Mouse (Mus musculus): ENCODE measurements around the gene Kat2b. TPM values are rescaled to one million over a fixed set of nuclear protein-coding genes. Genes with fewer than 3 reads are reported as not detected.

The Kat2b gene
- polyA plus RNA-seq, 1 experiment from 2014 or later = 9.8 TPM

DNA sequence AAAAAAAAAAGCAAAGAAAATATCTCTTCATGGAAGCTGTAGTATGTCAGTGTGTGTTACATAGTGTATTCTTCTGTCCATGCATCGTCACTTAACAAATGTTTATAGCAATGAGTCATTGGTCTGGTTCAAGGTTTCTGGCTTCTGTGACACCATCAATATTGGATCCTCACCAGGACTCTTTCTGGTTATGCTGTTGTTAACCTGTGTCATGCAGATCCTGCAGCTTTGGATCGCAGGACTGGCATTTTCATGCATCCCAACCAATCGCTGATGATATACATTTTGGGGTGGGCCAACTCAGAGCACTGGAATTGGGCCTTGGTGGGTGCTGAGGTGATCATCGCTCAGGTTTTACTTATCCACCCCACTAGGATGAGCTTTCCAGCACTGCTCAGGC lies 24.1 kb upstream of the Kat2b start:
- TF ChIP-seq CTCF (IDR thresholded peaks at IDR 0.05) (no peak), EP300 (IDR thresholded peaks at IDR 0.05) (no peak)
- Histone ChIP-seq H3K9me3 (ENCODE audit: low read length) (no peaks in the 10 kb centered on the region), H3K4me3 (ENCODE audit: low read depth, low read length) (no peak overlapping the region), H3K4me2 (replicated peaks; ENCODE audit: low read depth, low read length) (no peak overlapping the region), H3K36me3 (ENCODE audit: insufficient read depth, low read length) (no peaks in the 10 kb centered on the region), H3K4me1 (ENCODE audit: insufficient read depth, low read depth, low read length) (no peaks in the 10 kb centered on the region), H3K27ac (ENCODE audit: low read length) (no peak overlapping the region), H3K27me3 (replicated peaks; ENCODE audit: insufficient read depth, low read length) (no peaks in the 10 kb centered on the region), H3K9ac (replicated peaks; ENCODE audit: low read depth) (no peak overlapping the region)
- ATAC-seq (no peak), DNase-seq (ENCODE audit: low spot score) (no peak)
- WGBS = 91% methylated on average over 4 of the region's 4 CpGs

DNA sequence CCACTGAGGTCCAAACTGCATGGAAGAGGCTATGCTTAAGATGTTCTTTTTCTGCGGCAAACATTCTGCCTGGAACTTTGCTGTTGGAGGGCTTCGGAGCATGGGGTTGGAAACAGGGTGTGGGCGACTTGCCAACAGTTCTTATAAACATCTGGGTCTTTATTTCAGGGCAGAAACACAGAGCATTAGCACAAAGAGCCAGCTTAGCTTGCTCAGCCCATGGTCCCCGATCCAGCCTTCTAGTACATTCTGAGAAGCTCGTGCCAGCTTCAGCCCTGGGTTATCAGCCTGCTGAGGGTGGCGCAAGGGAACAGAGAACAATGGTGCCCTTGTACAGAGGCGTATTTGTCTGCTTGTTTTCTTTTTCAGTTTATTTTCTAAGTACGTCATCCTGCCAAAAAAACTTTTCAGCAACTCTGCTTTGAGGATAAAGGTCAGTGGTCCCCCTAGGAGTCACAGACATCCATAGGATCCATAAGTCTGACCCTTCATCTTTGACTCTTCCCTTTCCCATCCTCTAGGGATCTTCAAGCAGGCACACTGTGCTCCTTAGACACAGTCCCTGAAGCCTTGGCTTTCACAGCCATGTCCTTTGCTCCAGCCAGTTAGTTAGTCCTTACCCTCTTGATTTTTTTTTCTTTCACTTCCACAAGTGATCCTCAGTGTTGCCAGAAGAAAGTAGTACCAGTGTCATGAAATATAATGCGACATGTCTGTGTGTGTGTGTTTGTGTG lies 22.9 kb upstream of the Kat2b start:
- H3K27ac ChIP-seq (ENCODE audit: low read length) = peak overlapping the region; percentile 60
- H3K4me1 ChIP-seq (ENCODE audit: insufficient read depth, low read depth, low read length) = no peaks in the 10 kb centered on the region
- no peak overlapping the region for H3K9ac ChIP-seq (replicated peaks; ENCODE audit: low read depth)
- peak overlapping the region; percentile 19; the same call in 1 of the 2 replicates for H3K4me2 ChIP-seq (replicated peaks; ENCODE audit: low read depth, low read length)
- DNase-seq (ENCODE audit: low spot score) = peak; percentile 59
- no peaks in the 10 kb centered on the region for H3K9me3 ChIP-seq (ENCODE audit: low read length)
- TF ChIP-seq CTCF (IDR thresholded peaks at IDR 0.05) (no peak), EP300 (IDR thresholded peaks at IDR 0.05) (peak; percentile 43; the same call in 1 of the 2 replicates)
- no peaks in the 10 kb centered on the region for H3K27me3 ChIP-seq (replicated peaks; ENCODE audit: insufficient read depth, low read length)
- H3K4me3 ChIP-seq (ENCODE audit: low read depth, low read length) = no peak overlapping the region
- no peaks in the 10 kb centered on the region for H3K36me3 ChIP-seq (ENCODE audit: insufficient read depth, low read length)
- 30% methylated on average over 9 of the region's 9 CpGs for WGBS
- peak; percentile 81 for ATAC-seq

DNA sequence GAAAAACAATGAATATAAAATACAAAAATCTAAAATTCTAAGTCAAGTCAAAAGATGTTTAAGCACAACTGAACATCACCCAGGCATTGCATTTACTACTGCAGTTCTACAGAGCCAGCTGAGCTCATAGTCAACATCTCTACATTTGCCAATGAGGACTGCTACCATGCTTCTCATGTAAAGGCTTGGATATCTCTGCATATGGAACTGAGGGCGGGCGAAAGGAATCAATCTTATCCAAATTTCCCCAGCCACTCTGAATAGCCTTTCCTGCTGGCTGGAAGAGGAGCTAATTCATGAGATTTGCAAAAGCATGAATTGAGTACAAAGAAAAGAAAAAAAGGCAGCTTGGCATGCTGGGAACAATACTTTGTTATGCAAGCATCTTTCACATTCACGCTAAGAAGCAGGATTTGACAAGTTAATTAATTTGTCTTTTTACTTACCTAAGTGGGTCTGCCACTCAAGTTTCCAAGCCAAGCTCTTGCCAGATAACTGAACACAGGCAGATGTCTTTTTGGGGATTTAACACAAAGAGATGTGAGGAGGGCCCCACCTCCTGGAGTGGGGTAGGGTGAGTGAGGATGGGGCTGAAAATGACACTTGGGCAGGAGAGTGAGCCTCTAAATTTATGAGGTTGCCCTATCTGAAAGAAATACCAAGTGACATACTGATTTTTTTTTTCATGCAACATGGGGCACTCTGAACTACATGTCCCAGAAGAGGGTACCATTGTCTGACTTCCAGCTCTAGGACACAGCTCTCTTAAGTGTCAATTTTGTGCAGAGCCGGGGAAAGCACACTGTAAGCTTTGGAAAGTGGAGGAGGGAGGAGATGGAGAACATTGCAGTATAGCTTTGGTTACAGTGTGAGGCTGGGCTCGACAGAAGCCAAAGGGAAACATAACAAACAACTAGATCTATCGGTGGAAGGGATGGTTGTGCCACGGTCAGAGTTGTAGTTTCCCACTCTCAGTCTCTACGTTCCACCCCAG lies 15.1 kb upstream of the Kat2b start:
- H3K27me3 ChIP-seq (replicated peaks; ENCODE audit: insufficient read depth, low read length) = no peaks in the 10 kb centered on the region
- H3K4me1 ChIP-seq (ENCODE audit: insufficient read depth, low read depth, low read length) = no peaks in the 10 kb centered on the region
- H3K36me3 ChIP-seq (ENCODE audit: insufficient read depth, low read length) = no peaks in the 10 kb centered on the region
- H3K9me3 ChIP-seq (ENCODE audit: low read length) = no peaks in the 10 kb centered on the region
- H3K4me3 ChIP-seq (ENCODE audit: low read depth, low read length) = no peak overlapping the region
- ATAC-seq (no peak), DNase-seq (ENCODE audit: low spot score) (no peak)
- no peak overlapping the region for H3K27ac ChIP-seq (ENCODE audit: low read length)
- no peak overlapping the region for H3K4me2 ChIP-seq (replicated peaks; ENCODE audit: low read depth, low read length)
- TF ChIP-seq EP300 (IDR thresholded peaks at IDR 0.05) (no peak), CTCF (IDR thresholded peaks at IDR 0.05) (no peak)
- 77% methylated on average over 8 of the region's 8 CpGs for WGBS
- H3K9ac ChIP-seq (replicated peaks; ENCODE audit: low read depth) = no peak overlapping the region

- H3K27me3 ChIP-seq (replicated peaks; ENCODE audit: insufficient read depth, low read length) = no peaks in the 10 kb centered on the region
- H3K27ac ChIP-seq (ENCODE audit: low read length) = no peak overlapping the region
- H3K36me3 ChIP-seq (ENCODE audit: insufficient read depth, low read length) = no peaks in the 10 kb centered on the region
- no peak overlapping the region for H3K4me3 ChIP-seq (ENCODE audit: low read depth, low read length)
- H3K9me3 ChIP-seq (ENCODE audit: low read length) = no peaks in the 10 kb centered on the region
- no peak for DNase-seq (ENCODE audit: low spot score)
- no peak for ATAC-seq
- H3K4me1 ChIP-seq (ENCODE audit: insufficient read depth, low read depth, low read length) = no peaks in the 10 kb centered on the region
- 54% methylated on average over 4 of the region's 4 CpGs for WGBS
- TF ChIP-seq EP300 (IDR thresholded peaks at IDR 0.05) (no peak), CTCF (IDR thresholded peaks at IDR 0.05) (peak; percentile 61)
- no peak overlapping the region for H3K9ac ChIP-seq (replicated peaks; ENCODE audit: low read depth)
- no peak overlapping the region for H3K4me2 ChIP-seq (replicated peaks; ENCODE audit: low read depth, low read length)
These were observed 12.6 kb upstream of the Kat2b start for GRCm38 (mm10) chr17:53554088-53554487.

DNA sequence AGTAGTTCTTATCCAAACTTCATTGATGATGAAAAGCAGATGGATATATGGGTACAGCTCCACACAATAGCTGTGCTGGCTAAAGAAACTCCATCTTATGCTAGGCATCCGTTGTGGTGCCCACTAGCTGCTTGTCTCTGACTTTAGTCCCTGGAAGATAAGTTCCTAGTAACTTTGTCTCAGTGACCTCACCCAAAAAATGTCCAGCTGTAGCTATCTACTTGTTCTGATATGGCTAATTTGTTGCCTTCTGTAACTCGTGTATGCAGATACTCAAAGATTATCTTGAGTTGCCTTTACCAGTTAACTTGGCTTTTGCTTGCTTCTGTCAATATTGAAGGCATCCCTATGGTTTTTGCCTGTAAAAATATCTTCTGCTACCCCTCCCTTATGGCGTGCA lies 11.8 kb upstream of the Kat2b start:
- TF ChIP-seq CTCF (IDR thresholded peaks at IDR 0.05) = no peak
- no peak for TF ChIP-seq EP300 (IDR thresholded peaks at IDR 0.05)
- ATAC-seq = no peak
- H3K4me3 ChIP-seq (ENCODE audit: low read depth, low read length) = no peak overlapping the region
- no peak overlapping the region for H3K9ac ChIP-seq (replicated peaks; ENCODE audit: low read depth)
- no peaks in the 10 kb centered on the region for H3K36me3 ChIP-seq (ENCODE audit: insufficient read depth, low read length)
- 74% methylated on average over 3 of the region's 3 CpGs for WGBS
- H3K9me3 ChIP-seq (ENCODE audit: low read length) = no peaks in the 10 kb centered on the region
- no peaks in the 10 kb centered on the region for H3K4me1 ChIP-seq (ENCODE audit: insufficient read depth, low read depth, low read length)
- H3K4me2 ChIP-seq (replicated peaks; ENCODE audit: low read depth, low read length) = no peak overlapping the region
- H3K27ac ChIP-seq (ENCODE audit: low read length) = no peak overlapping the region
- H3K27me3 ChIP-seq (replicated peaks; ENCODE audit: insufficient read depth, low read length) = no peaks in the 10 kb centered on the region
- no peak for DNase-seq (ENCODE audit: low spot score)

- DNase-seq (ENCODE audit: low spot score) (no peak), ATAC-seq (no peak)
- H3K4me3 ChIP-seq (ENCODE audit: low read depth, low read length) = no peak overlapping the region
- no peak overlapping the region for H3K9ac ChIP-seq (replicated peaks; ENCODE audit: low read depth)
- H3K36me3 ChIP-seq (ENCODE audit: insufficient read depth, low read length) = no peaks in the 10 kb centered on the region
- WGBS = 47% methylated on average over 3 of the region's 3 CpGs
- H3K27me3 ChIP-seq (replicated peaks; ENCODE audit: insufficient read depth, low read length) = no peaks in the 10 kb centered on the region
- H3K27ac ChIP-seq (ENCODE audit: low read length) = no peak overlapping the region
- H3K4me1 ChIP-seq (ENCODE audit: insufficient read depth, low read depth, low read length) = no peaks in the 10 kb centered on the region
- no peak overlapping the region for H3K4me2 ChIP-seq (replicated peaks; ENCODE audit: low read depth, low read length)
- TF ChIP-seq EP300 (IDR thresholded peaks at IDR 0.05) = no peak
- TF ChIP-seq CTCF (IDR thresholded peaks at IDR 0.05) = no peak
- no peaks in the 10 kb centered on the region for H3K9me3 ChIP-seq (ENCODE audit: low read length)
These were observed 9.2 kb upstream of the Kat2b start for GRCm38 (mm10) chr17:53557443-53557842.

Measured in lung, postnatal 0 days (tissue).